Comparison of ENCODE assay signal across 24 mouse cellular contexts in genomic region chr1:187052532-187052931, GRCm38 (mm10).
DNase-seq lines count a peak whose midpoint lies in the region; ATAC-seq and TF ChIP-seq lines count a peak whose summit lies in the region.
"Had no signal": no experiment of that assay in that cellular context is flagged by ENCODE, and none has a peak within 500 bp of the region (broad histone marks: within the 10 kb centered on the region; RNA-seq: fewer than 3 reads in every experiment).

No protein-coding gene starts in this region.

- DNase-seq in forebrain, embryonic 10.5 days (ENCODE audit: extremely low spot score, low spot score): no peak
- peak; percentile 59 for DNase-seq in left cerebral cortex, postnatal 4 days
- no peak for DNase-seq in left cerebral cortex, adult 9 months (ENCODE audit: low spot score in 2 of 2)
- peak; percentile 70 for DNase-seq in midbrain, postnatal 0 days (ENCODE audit: low spot score)
- no peak for DNase-seq in midbrain, embryonic 10.5 days (ENCODE audit: low spot score)
- DNase-seq in lung, postnatal 36 days: peak; percentile 18
- no peak for DNase-seq in frontal cortex, postnatal 14 days (ENCODE audit: low spot score in 2 of 2)
- DNase-seq: adrenal gland, postnatal 10 days; embryo, embryonic 11 days; kidney, postnatal 25 days; layer of hippocampus, postnatal 36 days; right cerebral cortex, postnatal 4 days; thymus, postnatal 25 days had no signal

- no peaks in the 10 kb centered on the region for H3K36me3 ChIP-seq in forebrain, embryonic 15.5 days
- H3K36me3 ChIP-seq in forebrain, embryonic 10.5 days (replicated peaks): no peaks in the 10 kb centered on the region
- no peaks in the 10 kb centered on the region for H3K36me3 ChIP-seq in midbrain, postnatal 0 days (ENCODE audit: insufficient read depth, low read length)
- no peaks in the 10 kb centered on the region for H3K36me3 ChIP-seq in midbrain, embryonic 10.5 days
- H3K36me3 ChIP-seq: embryonic facial prominence, embryonic 13.5 days; intestine, embryonic 15.5 days; limb, embryonic 13.5 days; liver, embryonic 12.5 days; lung, embryonic 15.5 days; midbrain, embryonic 15.5 days; stomach, embryonic 15.5 days had no signal

- H3K4me3 ChIP-seq in forebrain, embryonic 15.5 days: no peak overlapping the region
- no peak overlapping the region for H3K4me3 ChIP-seq in forebrain, embryonic 10.5 days
- no peak overlapping the region for H3K4me3 ChIP-seq in midbrain, postnatal 0 days (ENCODE audit: low read depth, low read length)
- H3K4me3 ChIP-seq in midbrain, embryonic 10.5 days: no peak overlapping the region
- H3K4me3 ChIP-seq: embryonic facial prominence, embryonic 13.5 days; erythroblast, embryonic 14.5 days; intestine, embryonic 15.5 days; limb, embryonic 13.5 days; liver, embryonic 12.5 days; lung, embryonic 15.5 days; megakaryocyte, embryonic 14.5 days; midbrain, embryonic 15.5 days; stomach, embryonic 15.5 days had no signal

- no peak for TF ChIP-seq CTCF in midbrain, postnatal 0 days (IDR thresholded peaks at IDR 0.05)

- no peak overlapping the region for H3K4me2 ChIP-seq in forebrain, embryonic 15.5 days (replicated peaks)
- H3K4me2 ChIP-seq in midbrain, postnatal 0 days (ENCODE audit: low read depth, low read length, poor library complexity, severe bottlenecking): no peak overlapping the region
- H3K4me2 ChIP-seq: embryonic facial prominence, embryonic 13.5 days; heart, embryonic 11.5 days; intestine, embryonic 15.5 days; limb, embryonic 13.5 days; liver, embryonic 12.5 days; lung, embryonic 15.5 days; midbrain, embryonic 15.5 days; stomach, embryonic 15.5 days had no signal

- no peaks in the 10 kb centered on the region for H3K9me3 ChIP-seq in forebrain, embryonic 15.5 days
- H3K9me3 ChIP-seq in forebrain, embryonic 10.5 days: no peaks in the 10 kb centered on the region
- H3K9me3 ChIP-seq in midbrain, postnatal 0 days (ENCODE audit: low read length): no peaks in the 10 kb centered on the region
- no peaks in the 10 kb centered on the region for H3K9me3 ChIP-seq in midbrain, embryonic 10.5 days (replicated peaks)
- H3K9me3 ChIP-seq: embryonic facial prominence, embryonic 13.5 days; intestine, embryonic 15.5 days; limb, embryonic 13.5 days; liver, embryonic 12.5 days; lung, embryonic 15.5 days; midbrain, embryonic 15.5 days; stomach, embryonic 15.5 days had no signal

- no peak overlapping the region for H3K9ac ChIP-seq in forebrain, embryonic 15.5 days (replicated peaks)
- no peak overlapping the region for H3K9ac ChIP-seq in midbrain, postnatal 0 days (replicated peaks; ENCODE audit: low read length, poor library complexity, severe bottlenecking)
- H3K9ac ChIP-seq: embryonic facial prominence, embryonic 13.5 days; intestine, embryonic 15.5 days; limb, embryonic 13.5 days; liver, embryonic 12.5 days; lung, embryonic 15.5 days; midbrain, embryonic 15.5 days; stomach, embryonic 15.5 days had no signal

- H3K27me3 ChIP-seq in forebrain, embryonic 15.5 days: no peaks in the 10 kb centered on the region
- H3K27me3 ChIP-seq in forebrain, embryonic 10.5 days (ENCODE audit: poor library complexity, severe bottlenecking): no peaks in the 10 kb centered on the region
- no peaks in the 10 kb centered on the region for H3K27me3 ChIP-seq in midbrain, postnatal 0 days (ENCODE audit: insufficient read depth, low read length)
- H3K27me3 ChIP-seq in midbrain, embryonic 10.5 days (ENCODE audit: low read depth, poor library complexity, severe bottlenecking): no peaks in the 10 kb centered on the region
- H3K27me3 ChIP-seq: embryonic facial prominence, embryonic 13.5 days; intestine, embryonic 15.5 days; limb, embryonic 13.5 days; liver, embryonic 12.5 days; lung, embryonic 15.5 days; megakaryocyte, embryonic 14.5 days; midbrain, embryonic 15.5 days; stomach, embryonic 15.5 days had no signal

- peak; percentile 46; the same call in 1 of the 2 replicates for ATAC-seq in forebrain, embryonic 15.5 days (replicated peaks)
- no peak for ATAC-seq in midbrain, postnatal 0 days (ENCODE audit: low FRiP score)
- ATAC-seq: intestine, embryonic 15.5 days; liver, embryonic 12.5 days; midbrain, embryonic 15.5 days had no signal

- H3K27ac ChIP-seq in forebrain, embryonic 15.5 days (replicated peaks): 0 out of 2 replicates have a peak overlapping the region, but pooled peaks have one; percentile 18
- no peak overlapping the region for H3K27ac ChIP-seq in forebrain, embryonic 10.5 days
- no peak overlapping the region for H3K27ac ChIP-seq in midbrain, postnatal 0 days (ENCODE audit: low read depth, low read length)
- H3K27ac ChIP-seq in midbrain, embryonic 10.5 days (replicated peaks): no peak overlapping the region
- H3K27ac ChIP-seq: embryonic facial prominence, embryonic 13.5 days; intestine, embryonic 15.5 days; limb, embryonic 13.5 days; liver, embryonic 12.5 days; lung, embryonic 15.5 days; midbrain, embryonic 15.5 days; stomach, embryonic 15.5 days had no signal

- H3K4me1 ChIP-seq in forebrain, embryonic 15.5 days: peaks cover 5% of the 10 kb centered on the region; the same call in 1 of the 2 replicates
- H3K4me1 ChIP-seq in forebrain, embryonic 10.5 days: no peaks in the 10 kb centered on the region
- no peaks in the 10 kb centered on the region for H3K4me1 ChIP-seq in midbrain, postnatal 0 days (ENCODE audit: insufficient read depth, low read length)
- H3K4me1 ChIP-seq in midbrain, embryonic 10.5 days: no peaks in the 10 kb centered on the region
- H3K4me1 ChIP-seq: embryonic facial prominence, embryonic 13.5 days; intestine, embryonic 15.5 days; limb, embryonic 13.5 days; liver, embryonic 12.5 days; megakaryocyte, embryonic 14.5 days; midbrain, embryonic 15.5 days; stomach, embryonic 15.5 days had no signal

- intact Hi-C loops in left cerebral cortex, postnatal 4 days (cut with DNase I): no loop called here

- 30% methylated on average over 5 of the region's 5 CpGs for WGBS in forebrain, embryonic 15.5 days
- WGBS in forebrain, embryonic 10.5 days: 80% methylated on average over 5 of the region's 5 CpGs
- whole genome bisulfite sequencing in midbrain, postnatal 0 days: 61% methylated on average over 5 of the region's 5 CpGs
- WGBS in midbrain, embryonic 10.5 days: 76% methylated on average over 5 of the region's 5 CpGs

Comparison
In these comparisons a context has a peak if more than half of its experiments do, and no peak if none do; other contexts are left out.
1. DNase-seq: peak in left cerebral cortex, postnatal 4 days (single experiment), midbrain, postnatal 0 days (single experiment) and lung, postnatal 36 days (single experiment); none in forebrain, embryonic 10.5 days (single experiment), left cerebral cortex, adult 9 months (0 of 2), midbrain, embryonic 10.5 days (single experiment) and frontal cortex, postnatal 14 days (0 of 2).